ENCODE assay signal across 8 mouse cellular contexts in the genomic region with DNA sequence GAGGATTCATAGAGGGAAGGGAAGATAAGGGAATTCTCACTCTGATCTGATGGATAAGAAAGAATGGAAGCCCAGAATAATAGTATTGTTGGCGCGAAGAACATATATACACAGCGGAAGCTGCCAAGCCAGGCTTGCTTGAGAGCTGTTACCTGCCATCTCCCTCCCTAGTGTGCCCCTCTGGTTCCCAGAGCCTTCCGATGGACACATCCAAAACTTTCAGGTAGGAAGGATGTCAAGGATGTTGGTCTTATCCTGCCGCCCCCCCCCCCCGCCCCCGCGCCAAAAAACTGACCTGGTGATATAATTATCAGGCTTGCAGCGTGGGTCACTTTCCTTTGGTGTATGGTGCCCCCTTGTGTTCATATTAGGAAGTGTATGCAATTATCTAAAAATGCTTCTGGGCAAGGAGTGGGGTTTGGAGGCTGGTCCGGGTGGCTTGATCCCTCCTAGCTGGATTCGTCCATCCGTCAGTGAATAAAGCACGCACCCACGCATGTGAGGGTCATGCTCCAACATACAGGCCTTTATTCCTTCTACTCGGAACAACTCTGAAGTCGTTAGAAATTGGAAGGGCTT. TPM values are rescaled to one million over a fixed set of nuclear protein-coding genes. Genes with fewer than 3 reads are reported as not detected.
DNase-seq lines count a peak whose midpoint lies in the region; ATAC-seq and TF ChIP-seq lines count a peak whose summit lies in the region.

No protein-coding gene starts in this region.

- peak; percentile 29 for DNase-seq in adrenal gland, adult 2 months
- DNase-seq in adrenal gland, postnatal 25 days = no peak
- DNase-seq in spleen, adult 2 months (ENCODE audit: low read depth in 1 of 2, low spot score in 2 of 2) = peak in 1 of 2 experiments; percentile 38
- DNase-seq in spleen, postnatal 4 days (ENCODE audit: low spot score in 2 of 2) = no peak
- DNase-seq in forebrain, postnatal 0 days = peak; percentile 70
- peak; percentile 32 to 46 for DNase-seq in kidney, postnatal 4 days
- no peak for DNase-seq in gastrocnemius, postnatal 10 days

- peak; percentile 45; the same call in 1 of the 2 replicates for TF ChIP-seq CTCF in spleen, adult 2 months (IDR thresholded peaks at IDR 0.05; ENCODE audit: extremely low read depth, insufficient read depth, insufficient read length, insufficient replicate concordance)
- peak; percentile 81 for TF ChIP-seq CTCF in forebrain, postnatal 0 days (IDR thresholded peaks at IDR 0.05; ENCODE audit: low read depth)

- H3K27ac ChIP-seq in spleen, adult 2 months (ENCODE audit: insufficient read depth, low read length) = no peak overlapping the region
- no peak overlapping the region for H3K27ac ChIP-seq in forebrain, postnatal 0 days (ENCODE audit: low read depth, low read length)
- no peak overlapping the region for H3K27ac ChIP-seq in midbrain, embryonic 15.5 days

- H3K4me2 ChIP-seq in forebrain, postnatal 0 days (ENCODE audit: low read depth) = 0 out of 2 replicates have a peak overlapping the region, but pooled peaks have one; percentile 5
- peak overlapping the region; percentile 34 for H3K4me2 ChIP-seq in midbrain, embryonic 15.5 days

- ATAC-seq in forebrain, postnatal 0 days = no peak
- no peak for ATAC-seq in midbrain, embryonic 15.5 days (replicated peaks)

- TF ChIP-seq POLR2A in spleen, adult 2 months (IDR thresholded peaks at IDR 0.05; ENCODE audit: low read depth, low read length) = no peak

- H3K4me1 ChIP-seq in spleen, adult 2 months (ENCODE audit: control insufficient read depth, insufficient read depth, insufficient read length) = peaks cover 8% of the 10 kb centered on the region; the same call in 1 of the 2 replicates
- H3K4me1 ChIP-seq in forebrain, postnatal 0 days (ENCODE audit: insufficient read depth) = no peaks in the 10 kb centered on the region
- H3K4me1 ChIP-seq in midbrain, embryonic 15.5 days = no peaks in the 10 kb centered on the region

- no peaks in the 10 kb centered on the region for H3K36me3 ChIP-seq in spleen, adult 2 months (ENCODE audit: control insufficient read depth, insufficient read depth, low read length)
- H3K36me3 ChIP-seq in forebrain, postnatal 0 days (ENCODE audit: insufficient read depth) = no peaks in the 10 kb centered on the region
- no peaks in the 10 kb centered on the region for H3K36me3 ChIP-seq in midbrain, embryonic 15.5 days (replicated peaks)

- WGBS in spleen, adult 2 months = 12% methylated on average over 16 of the region's 16 CpGs
- WGBS in forebrain, postnatal 0 days = 14% methylated on average over 16 of the region's 16 CpGs
- 16% methylated on average over 16 of the region's 16 CpGs for WGBS in midbrain, embryonic 15.5 days

- H3K9ac ChIP-seq in forebrain, postnatal 0 days = no peak overlapping the region
- H3K9ac ChIP-seq in midbrain, embryonic 15.5 days = no peak overlapping the region

- H3K27me3 ChIP-seq in spleen, adult 2 months (ENCODE audit: control insufficient read depth, insufficient read depth, low read length) = no peaks in the 10 kb centered on the region
- no peaks in the 10 kb centered on the region for H3K27me3 ChIP-seq in forebrain, postnatal 0 days (ENCODE audit: insufficient read depth, low read length)
- 0 out of 2 replicates have a peak, but pooled peaks cover 5% of the 10 kb centered on the region for H3K27me3 ChIP-seq in midbrain, embryonic 15.5 days (replicated peaks)

- no peak overlapping the region for H3K4me3 ChIP-seq in spleen, adult 2 months (ENCODE audit: extremely low read depth, insufficient read depth, insufficient read length)
- no peak overlapping the region for H3K4me3 ChIP-seq in forebrain, postnatal 0 days (ENCODE audit: low read depth, low read length)
- no peak overlapping the region for H3K4me3 ChIP-seq in midbrain, embryonic 15.5 days

- no peaks in the 10 kb centered on the region for H3K9me3 ChIP-seq in forebrain, postnatal 0 days (ENCODE audit: low read length)
- no peaks in the 10 kb centered on the region for H3K9me3 ChIP-seq in midbrain, embryonic 15.5 days

RNA-seq across cellular contexts. Expression of a gene that starts 18.7 kb away (rescaled TPM):
- total RNA-seq in adrenal gland, adult 2 months (2021) = under 1 TPM in 1 of 2 experiments, not detected in 1; 0.45 TPM
- polyA plus RNA-seq in adrenal gland, adult 2 months (2012; rRNA removed) = 0.04 and 0.08 TPM in 2 replicates
- 0.18 and 0.19 TPM in 2 replicates for total RNA-seq in adrenal gland, postnatal 25 days (2021)
- 0.61 and 0.78 TPM in 2 replicates for polyA plus RNA-seq in spleen, adult 2 months (2012; rRNA removed)
- 0.10 and 0.46 TPM in 2 replicates for total RNA-seq in forebrain, postnatal 0 days (2014; rRNA removed)
- 0.08 and 0.09 TPM in 2 replicates for polyA plus RNA-seq in forebrain, postnatal 0 days (2015; fragmentation: Nextera tagmentation; extraction: Ambion mirVana)
- 0.19 and 0.41 TPM in 2 replicates for polyA plus RNA-seq in midbrain, embryonic 15.5 days (2015; fragmentation: Nextera tagmentation; extraction: Ambion mirVana)
- under 1 TPM; 0.21 to 0.23 TPM for total RNA-seq in gastrocnemius, postnatal 10 days (2021)

Comparison
In these comparisons a context has a peak if more than half of its experiments do, and no peak if none do; other contexts are left out.
1. DNase-seq: peak in adrenal gland, adult 2 months (single experiment), forebrain, postnatal 0 days (single experiment) and kidney, postnatal 4 days (2 of 2); none in adrenal gland, postnatal 25 days (single experiment), spleen, postnatal 4 days (0 of 2) and gastrocnemius, postnatal 10 days (single experiment).